Mouse (Mus musculus) spleen, postnatal 36 days (tissue): ENCODE measurements around the gene Creb3l1.

Source experiments
- DNase-seq, 2 experiments: peaks; one replicate each; pipeline ENCODE4 v3.0.0; 2022; ENCODE audit warnings: low spot score in 2 of 2, mixed read lengths in 1 of 2

Gene Creb3l1

GRCm38 (mm10) chr2:91945483-91945882 is 78.8 kb downstream of the Creb3l1 start, which contains the start of gene Gm9821:
Gene Gm9821, plus strand, starts transcription at chr2:91945703.
- no peak for DNase-seq

DNA sequence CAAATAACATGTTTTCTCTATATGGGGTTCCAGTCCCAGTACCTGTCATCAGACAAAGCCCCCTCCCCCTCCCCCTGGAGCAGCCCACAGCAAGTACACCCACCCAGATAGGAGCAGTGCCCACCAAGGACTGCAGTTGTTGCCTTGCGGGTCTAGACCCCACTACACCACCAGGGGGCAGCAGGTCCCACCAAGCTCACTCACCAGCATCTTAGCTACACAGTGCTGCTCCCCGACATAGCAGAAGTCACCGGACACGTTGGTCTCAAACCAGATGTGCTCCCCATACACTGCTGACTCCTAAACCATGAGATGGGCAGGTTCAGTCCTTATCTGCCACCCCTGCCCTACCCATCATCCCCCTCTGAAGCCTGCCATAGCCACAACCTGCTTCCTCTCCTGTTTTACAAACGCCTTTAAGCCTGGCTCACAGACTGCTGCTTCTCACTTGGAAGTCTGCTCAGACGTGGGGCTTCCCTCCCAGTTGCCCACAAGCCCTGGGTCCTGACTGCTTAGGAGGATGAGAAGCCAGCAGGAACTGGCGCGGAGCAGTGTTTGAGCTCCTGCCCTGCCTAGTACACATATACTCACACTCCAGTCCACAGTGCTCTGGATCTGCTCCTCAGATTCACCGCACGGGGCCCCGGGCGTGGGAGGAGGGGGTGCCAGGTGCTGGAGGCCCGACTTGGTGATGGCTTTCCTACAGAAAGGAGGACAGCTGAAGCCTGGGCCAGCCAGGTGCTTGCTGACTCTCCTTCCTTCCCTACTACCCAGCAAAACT is 79.9 kb downstream of the Creb3l1 start:
- peak; percentile 70 to 72 for DNase-seq

DNA sequence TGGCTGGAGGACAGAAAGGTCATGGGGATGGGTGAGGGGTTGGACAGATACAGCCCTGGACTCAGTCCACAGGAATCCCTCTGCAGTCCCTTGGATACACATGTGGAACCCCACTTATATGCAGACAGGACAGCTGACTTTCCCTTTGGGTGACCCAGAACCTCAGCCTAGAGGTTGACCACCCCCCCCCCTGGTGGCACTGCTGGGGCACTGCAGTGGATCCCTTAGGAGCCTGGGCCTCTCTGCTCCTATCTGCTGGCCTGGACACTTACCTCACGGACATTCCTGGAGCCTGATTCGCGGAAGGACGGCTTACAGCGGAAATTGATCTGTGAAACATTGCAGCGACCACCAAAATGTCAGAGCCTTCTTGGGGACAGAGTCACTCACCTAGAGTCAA is 81.9 kb downstream of the Creb3l1 start:
- no peak for DNase-seq

GRCm38 (mm10) chr2:91939303-91939935 is 84.9 kb downstream of the Creb3l1 start:
- no peak for DNase-seq

GRCm38 (mm10) chr2:91936154-91936553 is 88.1 kb downstream of the Creb3l1 start:
- no peak for DNase-seq

- DNase-seq, result no peak
Measured at GRCm38 (mm10) chr2:91934826-91935525, 89.3 kb downstream of the Creb3l1 start.

- DNase-seq, result no peak
Measured at GRCm38 (mm10) chr2:91934016-91934415, 90.3 kb downstream of the Creb3l1 start.

DNA sequence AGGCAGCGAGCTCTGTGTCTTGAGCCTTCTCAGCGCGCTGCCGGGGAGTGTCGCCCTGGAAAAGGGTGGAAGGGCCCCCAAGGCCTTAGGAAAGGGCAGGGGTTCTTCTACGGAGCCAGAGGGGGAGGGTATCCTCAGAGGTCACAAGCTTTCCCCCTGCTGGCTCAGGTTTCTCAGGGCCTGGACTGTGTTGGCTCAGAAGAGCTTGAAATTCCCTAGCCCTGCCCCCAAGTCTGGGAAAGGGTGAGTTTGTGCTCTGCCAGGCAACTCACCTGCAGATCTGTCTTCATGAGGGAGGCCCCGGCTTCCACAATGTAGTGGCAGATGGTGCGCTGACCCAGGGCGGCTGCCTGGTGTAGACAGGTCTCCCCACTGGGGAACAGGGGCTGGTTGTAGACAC is 90.8 kb downstream of the Creb3l1 start:
- DNase-seq, result no peak

- no peak for DNase-seq
Measured at GRCm38 (mm10) chr2:91932737-91933350, 91.5 kb downstream of the Creb3l1 start.
